Mouse (Mus musculus): Measurements from ENCODE around the gene Tkt.

GRCm38 (mm10) chr14:30595576-30596313 lies 47.6 kb downstream of the Tkt start:
- TF ChIP-seq CTCF (IDR thresholded peaks at IDR 0.05; ENCODE audit: low read depth, low read length) (no peak), POLR2A (IDR thresholded peaks at IDR 0.05; ENCODE audit: insufficient read depth, low read length) (no peak)
